Mouse (Mus musculus): ENCODE results near the gene Mrnip.

GRCm38 (mm10) chr11:50240235-50240911 lies 66.1 kb downstream of the Mrnip start:
- TF ChIP-seq ZC3H11A (IDR thresholded peaks at IDR 0.05; ENCODE audit: borderline replicate concordance, low read depth, low read length) (no peak), HCFC1 (IDR thresholded peaks at IDR 0.05; ENCODE audit: borderline replicate concordance, insufficient read depth, low read length) (no peak), MAFK (IDR thresholded peaks at IDR 0.05; ENCODE audit: insufficient read depth, low read depth, low read length) (no peak), ZNF384 (IDR thresholded peaks at IDR 0.05; ENCODE audit: low read depth, low read length) (no peak)
